1 mouse cellular context compared by ENCODE assay signal in the genomic region with DNA sequence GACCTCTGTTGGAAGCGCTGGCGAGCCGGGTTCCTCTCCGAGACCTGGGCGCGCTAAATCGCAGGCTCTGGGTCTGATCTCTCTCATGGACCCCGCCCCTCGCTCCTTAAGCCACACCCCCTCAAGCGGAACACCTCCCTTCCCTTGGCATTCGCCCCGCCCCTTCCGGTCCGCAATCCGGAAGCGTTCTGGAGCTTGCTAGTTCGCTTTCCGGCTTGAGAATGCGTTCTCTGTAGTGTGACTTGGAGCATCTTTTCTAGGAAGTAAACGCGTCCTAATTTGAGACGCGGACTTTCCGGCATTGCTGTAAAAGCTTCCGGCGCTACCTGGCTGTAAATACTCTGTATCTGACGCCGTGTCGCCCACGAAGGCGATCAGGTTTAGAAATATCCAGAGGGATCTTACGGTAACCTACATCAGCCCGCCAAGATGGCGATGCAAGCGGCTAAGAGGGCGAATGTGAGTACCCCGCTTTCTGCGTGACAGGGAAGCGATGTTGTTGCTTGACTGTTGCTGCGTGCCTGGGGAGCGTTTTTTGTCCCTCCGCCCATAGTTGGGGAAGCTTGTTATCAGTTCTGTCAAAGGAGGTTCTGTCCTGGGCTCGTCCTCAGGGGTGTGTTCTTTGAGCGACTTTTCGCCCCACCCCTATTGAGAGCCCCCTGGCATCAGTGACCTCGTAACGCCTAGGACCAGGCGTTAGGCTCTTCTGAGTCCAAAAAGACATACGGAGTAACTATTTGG.
TF ChIP-seq lines count a peak whose summit lies in the region.

A gene (plus strand): TSS at position 184 of the 741 bp plus-strand sequence.

TF ChIP-seq in CH12.LX, 34 proteins besides CTCF, POLR2A, EP300 and RAD21 (continued from another document):
- TF ChIP-seq ZC3H11A (IDR thresholded peaks at IDR 0.05; ENCODE audit: low read depth, low read length) (no peak), MAFK (IDR thresholded peaks at IDR 0.05; ENCODE audit: insufficient replicate concordance, low read length) (no peak), CHD1 (IDR thresholded peaks at IDR 0.05; ENCODE audit: low read depth, low read length) (no peak), PAX5 (IDR thresholded peaks at IDR 0.05; ENCODE audit: low read length) (no peak), KAT2A (IDR thresholded peaks at IDR 0.05; ENCODE audit: insufficient replicate concordance, low read length) (0 out of 2 replicates have a peak, but pooled peaks have one; percentile 63), ELF1 (IDR thresholded peaks at IDR 0.05; ENCODE audit: low read depth, low read length) (peak; percentile 97), USF1 (IDR thresholded peaks at IDR 0.05; ENCODE audit: low read depth, low read length) (no peak), HCFC1 (IDR thresholded peaks at IDR 0.05; ENCODE audit: low read depth, low read length) (peak; percentile 86), NRF1 (IDR thresholded peaks at IDR 0.05; ENCODE audit: low read depth, low read length) (no peak; the same call in 1 of the 2 replicates), ZNF384 (IDR thresholded peaks at IDR 0.05; ENCODE audit: low read depth, low read length) (no peak), SMC3 (IDR thresholded peaks at IDR 0.05; ENCODE audit: low read depth, low read length) (no peak), E2F4 (IDR thresholded peaks at IDR 0.05; ENCODE audit: insufficient replicate concordance, low read depth, low read length) (no peak), TCF12 (IDR thresholded peaks at IDR 0.05; ENCODE audit: low read depth, low read length) (peak; percentile 71), MYC (IDR thresholded peaks at IDR 0.05; ENCODE audit: low read depth, low read length) (peak; percentile 58), ZKSCAN1 (IDR thresholded peaks at IDR 0.05; ENCODE audit: borderline replicate concordance, low read depth, low read length) (no peak), GABPA (IDR thresholded peaks at IDR 0.05; ENCODE audit: insufficient replicate concordance, low read depth, low read length) (no peak; the same call in 1 of the 2 replicates), NELFE (IDR thresholded peaks at IDR 0.05; ENCODE audit: low read depth, low read length) (peak; percentile 87), POLR2AphosphoS2 (IDR thresholded peaks at IDR 0.05; ENCODE audit: low read depth, low read length) (no peak), ETS1 (conservative IDR thresholded peaks at IDR 0.05; ENCODE audit: low read depth, low read length) (no peak)
TF ChIP-seq in CH12.LX: peak in this region for 10.
